Mouse (Mus musculus) brain, embryonic 14.5 days (tissue): ENCODE measurements at regions not wholly inside any gene's neighbourhood (a gene's known extent, or its start where the extent isn't known, plus 50 kb on each side); places are given as distances from the start of the nearest gene placed in this dataset.

Experiments used
- CTCF ChIP-seq: fragments of 200-500 bp; IDR thresholded peaks from 2 replicates; pipeline ENCODE4 v1.5.1; 2012; ENCODE audit warnings: inconsistent platforms, mild to moderate bottlenecking, moderate library complexity, borderline replicate concordance; ENCODE audit not compliant: insufficient read depth, insufficient read length; ENCODE audit errors: extremely low read depth
- POLR2A ChIP-seq: fragments of 200-500 bp; IDR thresholded peaks from 2 replicates; pipeline ENCODE4 v1.6.1; 2012; ENCODE audit warnings: mild to moderate bottlenecking, inconsistent platforms, borderline replicate concordance; ENCODE audit not compliant: poor library complexity, insufficient read depth, insufficient read length, severe bottlenecking; ENCODE audit errors: extremely low read depth

- no peak for TF ChIP-seq POLR2A
- TF ChIP-seq CTCF = no peak
Measured at GRCm38 (mm10) chr12:107010995-107011786, 477.2 kb upstream of the 3110018I06Rik start.
